Mouse (Mus musculus) neural tube, embryonic 14.5 days (tissue): ENCODE measurements at regions not wholly inside any gene's neighbourhood (a gene's known extent, or its start where the extent isn't known, plus 50 kb on each side); places are given as distances from the start of the nearest gene placed in this dataset.

Source experiments
- ATAC-seq: fragments of 200-750 bp; cut with Nextera tagmentation; 2 replicates; pipeline ENCODE4 v1.8.0; 2017; ENCODE audit warnings: low read depth, mild to moderate bottlenecking, moderate TSS enrichment, moderate library complexity
- H3K27ac ChIP-seq: fragments of 300-500 bp; sonication (generic); 2 replicates; pipeline ENCODE4 v1.5.1; 2014; ENCODE audit warnings: low read depth, mild to moderate bottlenecking, control low read depth, low read length, moderate library complexity, mixed read lengths
- H3K27me3 ChIP-seq: fragments of 300-500 bp; sonication (generic); 2 replicates; pipeline ENCODE4 v1.6.1; 2014; ENCODE audit warnings: low read length; ENCODE audit not compliant: control insufficient read depth, insufficient read depth
- H3K36me3 ChIP-seq: fragments of 300-500 bp; sonication (generic); 2 replicates; pipeline ENCODE4 v1.6.1; 2014; ENCODE audit warnings: low read length, mixed read lengths; ENCODE audit not compliant: control insufficient read depth, insufficient read depth
- H3K4me1 ChIP-seq: fragments of 300-500 bp; sonication (generic); 2 replicates; pipeline ENCODE4 v1.6.1; 2014; ENCODE audit warnings: low read length; ENCODE audit not compliant: control insufficient read depth, insufficient read depth
- H3K4me2 ChIP-seq: fragments of 300-500 bp; sonication (generic); 2 replicates; pipeline ENCODE4 v1.6.1; 2014; ENCODE audit warnings: mild to moderate bottlenecking, low read depth, low read length, control low read depth
- H3K4me3 ChIP-seq: fragments of 300-500 bp; sonication (generic); 2 replicates; pipeline ENCODE4 v1.5.1; 2014; ENCODE audit warnings: low read depth, low read length, control low read depth, mixed read lengths
- H3K9ac ChIP-seq: fragments of 300-500 bp; sonication (generic); replicated peaks from 2 replicates; pipeline ENCODE4 v1.6.1; 2014; ENCODE audit warnings: low read depth, mild to moderate bottlenecking, control low read depth, low read length, mixed read lengths
- H3K9me3 ChIP-seq: fragments of 300-500 bp; sonication (generic); 2 replicates; pipeline ENCODE4 v1.6.1; 2016; ENCODE audit warnings: low read length; ENCODE audit not compliant: control insufficient read depth
- WGBS: fragments of 180-500 bp; shearing (Covaris S2); extraction: QIAGEN DNeasy Blood & Tissue Kit; methylation state at CpG from one replicate; pipeline ENCODE4 v1.1.7; 2014; 5-methylcytosine and 5-hydroxymethylcytosine counted together

DNA sequence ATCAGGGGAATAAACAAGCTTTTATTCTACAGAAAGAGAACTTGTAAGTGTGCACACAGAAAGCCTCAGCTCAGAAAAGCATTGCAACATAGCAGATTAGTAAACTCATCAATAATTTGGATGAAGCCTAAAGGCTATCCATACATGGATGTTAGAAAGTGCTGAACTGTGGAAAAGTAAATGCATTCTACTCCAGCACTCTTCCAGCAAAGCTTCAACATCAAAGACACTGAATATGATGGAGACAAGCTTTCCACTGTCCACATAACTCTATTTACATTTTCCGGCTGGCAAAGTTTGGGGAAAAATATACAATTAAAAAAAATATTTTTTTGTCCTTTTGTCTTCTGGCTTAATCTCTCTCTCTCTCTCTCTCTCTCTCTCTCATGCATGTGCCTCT, 69.7 kb downstream of the Slitrk6 start:
- no peaks in the 10 kb centered on the region for H3K9me3 ChIP-seq
- ATAC-seq: no peak
- no peak overlapping the region for H3K4me3 ChIP-seq
- no peak overlapping the region for H3K4me2 ChIP-seq
- H3K36me3 ChIP-seq: no peaks in the 10 kb centered on the region
- H3K27me3 ChIP-seq: no peaks in the 10 kb centered on the region
- H3K9ac ChIP-seq: no peak overlapping the region
- no peaks in the 10 kb centered on the region for H3K4me1 ChIP-seq
- H3K27ac ChIP-seq: no peak overlapping the region
- 94% methylated on average over 1 of the region's 1 CpGs for WGBS

DNA sequence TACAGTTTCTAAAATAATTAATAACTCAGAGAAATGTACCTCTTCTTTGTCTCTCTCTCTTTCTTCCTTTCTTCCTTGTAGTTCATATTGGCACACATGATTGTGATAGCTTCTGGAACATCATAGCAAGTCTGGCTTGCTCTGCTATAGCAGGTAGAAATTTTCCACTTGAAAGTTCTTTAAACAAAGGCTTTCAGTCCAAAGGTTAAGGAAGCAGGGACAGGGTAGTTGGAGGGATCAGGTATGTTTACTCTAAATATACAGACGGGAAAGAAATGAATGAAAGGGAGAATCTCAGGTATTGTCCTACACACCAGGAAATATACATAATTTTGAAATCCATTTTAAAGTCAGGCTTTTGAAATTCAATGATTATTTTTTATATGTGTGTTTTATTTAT, 75.2 kb downstream of the Slitrk6 start:
- no peaks in the 10 kb centered on the region for H3K9me3 ChIP-seq
- no peak overlapping the region for H3K4me2 ChIP-seq
- 95% methylated on average over 1 of the region's 1 CpGs for WGBS
- H3K4me1 ChIP-seq: no peaks in the 10 kb centered on the region
- H3K36me3 ChIP-seq: no peaks in the 10 kb centered on the region
- ATAC-seq: no peak
- no peaks in the 10 kb centered on the region for H3K27me3 ChIP-seq
- H3K9ac ChIP-seq: no peak overlapping the region
- no peak overlapping the region for H3K27ac ChIP-seq
- no peak overlapping the region for H3K4me3 ChIP-seq

DNA sequence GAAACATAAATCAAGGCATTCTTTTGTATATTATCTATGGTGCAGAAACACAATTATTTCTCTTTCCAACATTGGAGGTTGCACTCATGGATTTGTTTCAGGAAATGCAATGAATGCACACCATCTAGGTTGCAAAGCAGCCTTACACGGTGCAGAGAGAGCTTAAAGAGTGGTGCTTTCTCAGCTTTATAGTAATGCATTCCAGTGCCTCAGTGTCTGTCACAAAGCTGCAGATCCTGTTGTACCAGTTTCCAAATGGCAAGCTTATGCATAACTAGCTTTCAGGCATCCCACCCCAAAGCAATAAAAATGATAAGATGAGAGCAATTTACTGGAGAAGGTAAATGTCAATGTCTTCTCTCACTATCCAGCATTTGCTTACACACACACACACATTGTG, 89.2 kb downstream of the Slitrk6 start:
- Histone ChIP-seq H3K9me3 (no peaks in the 10 kb centered on the region), H3K4me3 (no peak overlapping the region), H3K4me1 (no peaks in the 10 kb centered on the region), H3K4me2 (no peak overlapping the region), H3K27ac (no peak overlapping the region), H3K27me3 (no peaks in the 10 kb centered on the region), H3K9ac (no peak overlapping the region), H3K36me3 (no peaks in the 10 kb centered on the region)
- 69% methylated on average over 1 of the region's 1 CpGs for WGBS
- ATAC-seq: no peak

DNA sequence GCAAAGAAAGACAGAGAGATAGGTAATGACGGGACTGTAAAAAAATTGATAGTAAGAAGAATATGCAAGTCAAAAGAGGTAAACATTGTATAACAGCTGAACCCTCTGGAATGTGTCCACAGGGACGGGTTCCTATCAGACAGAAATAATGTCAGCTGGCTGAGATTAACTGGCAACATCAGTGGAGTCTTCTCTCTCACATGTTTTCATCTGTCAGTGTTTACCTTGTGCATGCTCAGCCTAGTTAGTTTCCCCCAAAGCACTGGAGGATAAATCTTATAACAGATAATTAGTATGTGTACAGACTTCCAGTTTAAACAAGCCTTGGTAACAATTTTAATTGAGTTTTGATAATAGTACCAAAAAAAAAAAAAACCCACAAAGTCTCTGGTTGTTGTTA, 91.7 kb downstream of the Slitrk6 start:
- Histone ChIP-seq H3K4me3 (no peak overlapping the region), H3K4me2 (no peak overlapping the region), H3K36me3 (no peaks in the 10 kb centered on the region), H3K9ac (no peak overlapping the region), H3K4me1 (no peaks in the 10 kb centered on the region), H3K27me3 (no peaks in the 10 kb centered on the region), H3K27ac (no peak overlapping the region), H3K9me3 (no peaks in the 10 kb centered on the region)
- no peak for ATAC-seq
- 71% methylated on average over 2 of the region's 2 CpGs for WGBS

DNA sequence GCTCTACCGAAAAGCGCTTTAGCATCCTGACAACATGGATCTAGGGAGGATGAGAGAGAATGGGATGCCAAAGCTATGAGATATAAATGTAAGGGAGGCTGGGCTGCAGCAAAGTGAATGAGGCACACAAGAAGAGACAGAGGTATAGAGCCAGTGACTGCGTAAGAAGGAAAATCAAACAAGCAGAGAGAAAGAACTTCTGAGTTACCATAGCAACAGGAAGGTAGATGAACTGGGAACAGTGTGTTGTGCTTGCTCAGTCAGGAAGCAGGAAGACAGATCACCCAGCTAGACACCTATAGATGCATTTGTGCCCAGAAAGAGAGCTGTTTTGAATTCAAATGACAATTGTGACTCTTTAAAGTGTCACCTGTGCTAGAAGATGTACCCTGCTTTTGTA, 120.8 kb downstream of the Slitrk6 start:
- no peak for ATAC-seq
- H3K27ac ChIP-seq: no peak overlapping the region
- H3K27me3 ChIP-seq: no peaks in the 10 kb centered on the region
- no peaks in the 10 kb centered on the region for H3K9me3 ChIP-seq
- no peak overlapping the region for H3K4me2 ChIP-seq
- no peak overlapping the region for H3K4me3 ChIP-seq
- WGBS: 72% methylated on average over 3 of the region's 3 CpGs
- no peaks in the 10 kb centered on the region for H3K36me3 ChIP-seq
- H3K9ac ChIP-seq: no peak overlapping the region
- H3K4me1 ChIP-seq: no peaks in the 10 kb centered on the region

DNA sequence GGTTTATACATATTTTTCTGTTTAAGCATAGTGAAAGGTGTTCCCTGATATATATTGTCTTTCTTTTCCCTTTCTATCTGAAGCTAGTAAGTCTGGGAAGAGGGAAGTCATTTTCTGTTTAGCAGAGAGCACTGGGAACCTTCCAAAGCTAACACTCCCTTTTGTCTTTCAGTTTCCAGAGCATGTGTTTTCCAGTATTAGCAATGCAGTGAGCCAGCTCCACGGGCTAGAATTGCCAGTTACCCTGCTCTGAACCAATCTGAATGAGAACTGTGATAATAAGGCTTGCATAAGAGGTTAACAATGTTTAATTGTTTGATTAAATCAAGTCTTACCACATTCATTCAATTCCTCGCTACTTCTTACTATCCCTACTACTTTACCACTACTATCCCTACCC, 131.2 kb downstream of the Slitrk6 start:
- Histone ChIP-seq H3K4me1 (no peaks in the 10 kb centered on the region), H3K4me3 (no peak overlapping the region), H3K27ac (no peak overlapping the region), H3K27me3 (no peaks in the 10 kb centered on the region), H3K9me3 (no peaks in the 10 kb centered on the region), H3K36me3 (no peaks in the 10 kb centered on the region), H3K9ac (no peak overlapping the region), H3K4me2 (no peak overlapping the region)
- WGBS: 50% methylated on average over 2 of the region's 2 CpGs
- ATAC-seq: no peak

DNA sequence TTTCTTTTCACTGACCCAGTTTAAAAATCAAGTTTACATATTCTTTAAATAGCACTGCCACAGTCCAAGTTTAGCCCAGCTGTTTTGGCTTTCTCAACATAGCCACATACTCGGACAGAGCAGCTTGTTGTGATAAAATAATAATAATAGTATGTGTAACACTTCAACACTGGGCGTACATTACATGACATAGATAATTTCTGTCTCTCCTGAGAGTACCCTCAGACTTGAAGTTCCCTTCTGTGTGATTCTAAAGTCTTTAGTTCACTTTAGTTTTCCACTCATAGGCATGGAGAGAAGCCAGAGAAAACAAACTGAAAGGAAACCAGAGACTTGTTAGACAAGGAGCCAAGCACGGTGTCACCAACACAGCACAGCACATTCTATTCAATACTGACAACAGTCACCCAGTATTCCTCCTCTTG, 136.4 kb downstream of the Slitrk6 start:
- Histone ChIP-seq H3K4me3 (no peak overlapping the region), H3K9me3 (no peaks in the 10 kb centered on the region), H3K4me1 (no peaks in the 10 kb centered on the region), H3K4me2 (no peak overlapping the region), H3K36me3 (no peaks in the 10 kb centered on the region), H3K9ac (no peak overlapping the region), H3K27ac (no peak overlapping the region), H3K27me3 (no peaks in the 10 kb centered on the region)
- no peak for ATAC-seq
- WGBS: 80% methylated on average over 3 of the region's 3 CpGs

DNA sequence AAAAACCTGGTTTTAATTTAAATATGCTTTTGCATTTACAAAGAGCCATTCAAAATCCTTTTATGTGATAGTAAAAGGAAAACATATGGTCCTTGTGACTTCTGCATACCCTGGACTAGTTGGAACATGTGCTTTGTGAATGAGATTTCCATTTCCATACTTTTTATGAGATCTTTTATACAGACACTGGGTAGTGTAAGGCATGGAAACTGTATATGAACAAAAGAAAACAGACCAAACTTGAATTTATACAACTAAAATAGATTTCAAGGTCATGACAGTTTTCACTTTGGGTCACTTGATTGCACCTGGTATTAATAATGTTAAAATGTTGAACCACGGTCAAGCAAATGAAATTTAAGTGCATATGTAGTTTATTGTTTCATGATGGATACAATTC, 138.5 kb downstream of the Slitrk6 start:
- no peak overlapping the region for H3K9ac ChIP-seq
- no peaks in the 10 kb centered on the region for H3K9me3 ChIP-seq
- H3K27ac ChIP-seq: no peak overlapping the region
- H3K4me3 ChIP-seq: no peak overlapping the region
- no peaks in the 10 kb centered on the region for H3K36me3 ChIP-seq
- H3K4me1 ChIP-seq: no peaks in the 10 kb centered on the region
- H3K4me2 ChIP-seq: no peak overlapping the region
- WGBS: 93% methylated on average over 1 of the region's 1 CpGs
- ATAC-seq: no peak
- H3K27me3 ChIP-seq: no peaks in the 10 kb centered on the region

DNA sequence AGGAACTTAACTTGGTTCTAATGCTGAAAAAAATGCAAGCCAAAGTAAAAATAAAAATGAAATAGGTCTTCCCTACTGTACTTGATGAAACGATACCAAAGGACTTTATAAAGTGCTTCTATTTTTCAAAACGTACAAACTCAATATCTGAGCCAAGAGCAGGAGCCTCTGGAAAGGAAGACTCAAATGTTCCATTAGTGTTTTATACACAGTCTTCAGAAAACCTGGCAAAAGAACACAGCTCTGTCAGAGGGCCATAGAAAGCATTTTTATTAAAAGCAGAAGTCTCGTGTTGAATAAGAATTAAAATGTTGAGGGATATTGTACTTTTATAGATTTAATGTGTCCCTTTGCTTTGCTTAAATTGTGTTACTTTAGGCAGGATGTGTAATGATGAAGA, 174.6 kb downstream of the Slitrk6 start:
- Histone ChIP-seq H3K4me3 (no peak overlapping the region), H3K36me3 (no peaks in the 10 kb centered on the region), H3K9me3 (no peaks in the 10 kb centered on the region), H3K27ac (no peak overlapping the region), H3K4me2 (no peak overlapping the region), H3K9ac (no peak overlapping the region), H3K27me3 (no peaks in the 10 kb centered on the region), H3K4me1 (no peaks in the 10 kb centered on the region)
- WGBS: 77% methylated on average over 3 of the region's 3 CpGs
- ATAC-seq: no peak

DNA sequence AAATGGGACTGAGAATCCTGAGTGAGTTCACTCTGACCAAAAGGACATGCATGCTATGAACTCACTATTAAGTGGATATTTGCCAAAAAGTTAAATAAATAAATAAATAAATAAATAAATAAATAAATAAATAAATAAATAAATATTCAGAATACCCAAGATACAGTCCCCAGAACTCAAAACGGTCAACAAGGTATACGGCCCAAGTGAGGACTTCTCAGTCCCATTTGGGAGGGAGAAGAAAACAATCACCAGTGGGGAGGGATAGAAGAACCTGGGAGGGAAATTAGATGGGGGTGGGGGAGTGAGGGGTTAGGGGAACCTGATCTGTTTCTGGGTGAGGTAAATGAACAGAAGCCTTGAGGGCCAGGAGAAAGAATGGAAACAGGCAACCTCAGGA, 184.2 kb downstream of the Slitrk6 start:
- Histone ChIP-seq H3K4me1 (no peaks in the 10 kb centered on the region), H3K27ac (no peak overlapping the region), H3K36me3 (no peaks in the 10 kb centered on the region), H3K4me2 (no peak overlapping the region), H3K9ac (no peak overlapping the region), H3K27me3 (no peaks in the 10 kb centered on the region), H3K4me3 (no peak overlapping the region), H3K9me3 (no peaks in the 10 kb centered on the region)
- WGBS: 98% methylated on average over 2 of the region's 2 CpGs
- no peak for ATAC-seq
